Mouse (Mus musculus): Measurements from ENCODE around the gene Ing4. TPM values are rescaled to one million over a fixed set of nuclear protein-coding genes. Genes with fewer than 3 reads are reported as not detected.

Ing4 gene
- total RNA-seq, 1 experiment: 32.4 TPM

DNA sequence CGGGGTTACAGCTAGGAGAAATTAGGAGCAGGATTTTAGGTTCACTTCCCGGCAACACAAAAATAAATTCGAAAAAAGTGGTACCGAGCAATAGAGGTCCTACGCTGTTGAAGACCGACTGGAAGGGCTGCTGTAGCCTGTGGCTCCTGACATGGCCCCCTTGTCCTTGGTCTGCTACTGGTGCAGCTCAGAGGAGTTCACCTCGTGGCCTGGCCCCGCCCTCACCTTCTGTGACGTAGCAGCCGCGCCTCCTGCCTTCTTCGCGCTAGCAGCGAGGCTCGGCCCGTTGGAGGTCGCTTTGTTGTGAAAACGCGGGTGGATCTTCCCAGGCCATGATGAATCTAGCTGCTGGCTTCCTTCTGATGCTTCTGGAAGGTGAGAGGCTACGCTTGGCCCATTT is 10.1 kb downstream of the Ing4 start, which contains the start of gene Acrbp:
Gene Acrbp (plus strand): TSS at position 12 of the 400 bp plus-strand sequence.
- Histone ChIP-seq H3K36me3 (ENCODE audit: control insufficient read depth, insufficient read depth, low read length, poor library complexity, severe bottlenecking) (peaks cover 13% of the 10 kb centered on the region), H3K4me1 (ENCODE audit: control insufficient read depth in 2 of 2, insufficient read depth in 2 of 2, low read length in 2 of 2, poor library complexity in 1 of 2) (peaks cover 4 to 15% of the 10 kb centered on the region in 2 experiments; a peak in 3 of 4 replicates), H3K9ac (ENCODE audit: insufficient read depth, low read depth, low read length, poor library complexity, severe bottlenecking) (0 out of 2 replicates have a peak within 1 kb of the TSS, but pooled peaks have one; percentile 15), H3K4me3 (ENCODE audit: insufficient read depth in 1 of 2, low read depth in 1 of 2, low read length in 2 of 2, poor library complexity in 1 of 2, severe bottlenecking in 1 of 2) (peak within 1 kb of the TSS in 1 of 2 experiments; percentile 41; a peak in 1 of 4 replicates), H3K9me3 (ENCODE audit: control insufficient read depth, insufficient read depth, low read depth, low read length) (no peaks in the 10 kb centered on the region), H3K27ac (ENCODE audit: insufficient read depth, low read depth, low read length, poor library complexity, severe bottlenecking) (no peak within 1 kb of the TSS)
- in situ Hi-C loops (cut with MboI; ENCODE audit: low sequenced_read_pairs in 2 of 2, unreplicated experiment in 2 of 2): no loop called here
- TF ChIP-seq MAFK (IDR thresholded peaks at IDR 0.05; ENCODE audit: insufficient read depth, low read depth, low read length): no peak
- TF ChIP-seq ZC3H11A (IDR thresholded peaks at IDR 0.05; ENCODE audit: borderline replicate concordance, low read depth, low read length): no peak
- no peak for TF ChIP-seq CHD2 (IDR thresholded peaks at IDR 0.05; ENCODE audit: low read depth, low read length)
- no peak for TF ChIP-seq ZNF384 (IDR thresholded peaks at IDR 0.05; ENCODE audit: low read depth, low read length)
- no peak for TF ChIP-seq HCFC1 (IDR thresholded peaks at IDR 0.05; ENCODE audit: borderline replicate concordance, insufficient read depth, low read length)
- no peak for DNase-seq (ENCODE audit: low read depth, low spot score)

DNA sequence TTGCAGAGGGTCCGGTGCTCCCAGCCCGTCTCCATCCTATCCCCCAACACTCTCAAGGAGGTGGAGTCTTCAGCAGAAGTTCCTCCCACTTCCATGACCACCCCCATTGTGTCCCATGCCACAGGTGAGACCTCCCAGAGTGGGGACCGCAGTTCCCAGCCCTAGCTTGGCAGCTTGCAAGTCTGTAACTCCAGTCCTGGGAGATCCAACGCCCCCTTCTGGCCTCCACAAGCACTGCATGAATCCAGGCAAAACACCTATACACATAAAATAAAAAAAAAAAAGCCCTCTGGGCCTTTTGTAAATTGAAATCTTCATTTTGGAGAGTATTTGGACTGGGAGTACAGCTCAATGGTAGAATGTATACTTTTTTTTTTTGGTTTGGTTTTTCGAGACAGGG is 11.7 kb downstream of the Ing4 start:
- Histone ChIP-seq H3K9ac (ENCODE audit: insufficient read depth, low read depth, low read length, poor library complexity, severe bottlenecking) (no peak overlapping the region), H3K4me1 (ENCODE audit: control insufficient read depth in 2 of 2, insufficient read depth in 2 of 2, low read length in 2 of 2, poor library complexity in 1 of 2) (peaks cover 4 to 15% of the 10 kb centered on the region in 2 experiments; a peak in 3 of 4 replicates), H3K4me3 (ENCODE audit: insufficient read depth in 1 of 2, low read depth in 1 of 2, low read length in 2 of 2, poor library complexity in 1 of 2, severe bottlenecking in 1 of 2) (no peak overlapping the region), H3K27ac (ENCODE audit: insufficient read depth, low read depth, low read length, poor library complexity, severe bottlenecking) (no peak overlapping the region), H3K36me3 (ENCODE audit: control insufficient read depth, insufficient read depth, low read length, poor library complexity, severe bottlenecking) (peaks cover 12% of the 10 kb centered on the region), H3K9me3 (ENCODE audit: control insufficient read depth, insufficient read depth, low read depth, low read length) (no peaks in the 10 kb centered on the region)
- TF ChIP-seq ZNF384 (IDR thresholded peaks at IDR 0.05; ENCODE audit: low read depth, low read length) (peak; percentile 76), ZC3H11A (IDR thresholded peaks at IDR 0.05; ENCODE audit: borderline replicate concordance, low read depth, low read length) (no peak)
- DNase-seq (ENCODE audit: low read depth, low spot score): no peak
- in situ Hi-C loops (cut with MboI; ENCODE audit: low sequenced_read_pairs in 2 of 2, unreplicated experiment in 2 of 2): no loop called here

DNA sequence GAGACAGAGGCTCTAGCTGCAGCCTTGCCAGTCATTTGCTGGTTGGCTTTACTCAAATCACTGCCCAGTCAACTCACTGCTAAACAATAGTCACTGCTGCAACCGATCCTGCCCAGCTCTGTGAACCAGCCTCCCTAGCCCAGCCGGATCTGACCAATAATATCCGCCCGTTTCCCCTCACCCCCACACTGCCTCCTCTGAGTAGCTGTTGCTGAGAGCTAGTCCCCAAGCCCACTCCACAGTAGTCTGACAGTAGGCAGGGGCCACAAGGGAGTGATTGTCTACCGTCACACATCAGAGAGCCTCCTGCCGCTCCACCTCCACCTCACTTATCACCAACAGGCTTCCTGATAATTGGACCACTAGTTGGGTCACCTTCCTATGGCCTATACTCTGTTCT is 21.9 kb downstream of the Ing4 start:
- Histone ChIP-seq H3K9ac (ENCODE audit: insufficient read depth, low read depth, low read length, poor library complexity, severe bottlenecking) (no peak overlapping the region), H3K27ac (ENCODE audit: insufficient read depth, low read depth, low read length, poor library complexity, severe bottlenecking) (no peak overlapping the region), H3K36me3 (ENCODE audit: control insufficient read depth, insufficient read depth, low read length, poor library complexity, severe bottlenecking) (no peaks in the 10 kb centered on the region)

DNA sequence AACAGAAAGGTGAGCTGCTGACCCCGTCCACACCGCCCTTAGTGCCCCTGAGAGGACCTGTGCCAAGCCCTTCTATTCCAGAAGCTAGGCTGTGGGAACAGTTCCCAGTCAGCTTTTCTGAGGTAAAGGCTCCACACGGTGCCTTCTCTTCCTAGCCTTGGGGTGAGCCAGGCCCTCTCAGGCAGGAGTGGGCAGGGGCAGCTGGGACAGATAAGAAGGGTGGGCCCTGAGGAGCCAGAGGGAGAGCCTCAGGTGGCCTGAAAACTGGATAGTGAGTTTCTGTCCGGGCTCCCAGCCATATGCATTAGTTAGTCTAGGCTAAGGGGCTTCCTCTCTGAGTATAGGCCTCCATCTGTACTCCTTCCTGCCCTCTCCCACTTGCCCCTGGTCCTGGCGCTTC is 23.0 kb downstream of the Ing4 start:
- in situ Hi-C loops (cut with MboI; ENCODE audit: low sequenced_read_pairs in 2 of 2, unreplicated experiment in 2 of 2): no loop called here
- H3K36me3 ChIP-seq (ENCODE audit: control insufficient read depth, insufficient read depth, low read length, poor library complexity, severe bottlenecking): no peaks in the 10 kb centered on the region
- H3K27ac ChIP-seq (ENCODE audit: insufficient read depth, low read depth, low read length, poor library complexity, severe bottlenecking): no peak overlapping the region
- no peak overlapping the region for H3K9ac ChIP-seq (ENCODE audit: insufficient read depth, low read depth, low read length, poor library complexity, severe bottlenecking)
- peaks cover 5 to 17% of the 10 kb centered on the region in 2 experiments for H3K4me1 ChIP-seq (ENCODE audit: control insufficient read depth in 2 of 2, insufficient read depth in 2 of 2, low read length in 2 of 2, poor library complexity in 1 of 2)
- H3K9me3 ChIP-seq (ENCODE audit: control insufficient read depth, insufficient read depth, low read depth, low read length): no peaks in the 10 kb centered on the region
- TF ChIP-seq HCFC1 (IDR thresholded peaks at IDR 0.05; ENCODE audit: borderline replicate concordance, insufficient read depth, low read length) (no peak), ZNF384 (IDR thresholded peaks at IDR 0.05; ENCODE audit: low read depth, low read length) (no peak), MAFK (IDR thresholded peaks at IDR 0.05; ENCODE audit: insufficient read depth, low read depth, low read length) (no peak), ZC3H11A (IDR thresholded peaks at IDR 0.05; ENCODE audit: borderline replicate concordance, low read depth, low read length) (no peak), CHD2 (IDR thresholded peaks at IDR 0.05; ENCODE audit: low read depth, low read length) (no peak)
- no peak overlapping the region for H3K4me3 ChIP-seq (ENCODE audit: insufficient read depth in 1 of 2, low read depth in 1 of 2, low read length in 2 of 2, poor library complexity in 1 of 2, severe bottlenecking in 1 of 2)
- DNase-seq (ENCODE audit: low read depth, low spot score): no peak

More for the DNA sequence above, 21.9 kb downstream of the Ing4 start:
- H3K9me3 ChIP-seq (ENCODE audit: control insufficient read depth, insufficient read depth, low read depth, low read length): no peaks in the 10 kb centered on the region
- no peak for DNase-seq (ENCODE audit: low read depth, low spot score)
- TF ChIP-seq CHD2 (IDR thresholded peaks at IDR 0.05; ENCODE audit: low read depth, low read length): no peak
- TF ChIP-seq ZC3H11A (IDR thresholded peaks at IDR 0.05; ENCODE audit: borderline replicate concordance, low read depth, low read length): no peak
- no peak for TF ChIP-seq ZNF384 (IDR thresholded peaks at IDR 0.05; ENCODE audit: low read depth, low read length)
- no peak for TF ChIP-seq HCFC1 (IDR thresholded peaks at IDR 0.05; ENCODE audit: borderline replicate concordance, insufficient read depth, low read length)
- TF ChIP-seq MAFK (IDR thresholded peaks at IDR 0.05; ENCODE audit: insufficient read depth, low read depth, low read length): no peak
- in situ Hi-C loops (cut with MboI; ENCODE audit: low sequenced_read_pairs in 2 of 2, unreplicated experiment in 2 of 2): no loop called here
- peaks cover 5 to 13% of the 10 kb centered on the region in 2 experiments for H3K4me1 ChIP-seq (ENCODE audit: control insufficient read depth in 2 of 2, insufficient read depth in 2 of 2, low read length in 2 of 2, poor library complexity in 1 of 2)
- no peak overlapping the region for H3K4me3 ChIP-seq (ENCODE audit: insufficient read depth in 1 of 2, low read depth in 1 of 2, low read length in 2 of 2, poor library complexity in 1 of 2, severe bottlenecking in 1 of 2)

DNA sequence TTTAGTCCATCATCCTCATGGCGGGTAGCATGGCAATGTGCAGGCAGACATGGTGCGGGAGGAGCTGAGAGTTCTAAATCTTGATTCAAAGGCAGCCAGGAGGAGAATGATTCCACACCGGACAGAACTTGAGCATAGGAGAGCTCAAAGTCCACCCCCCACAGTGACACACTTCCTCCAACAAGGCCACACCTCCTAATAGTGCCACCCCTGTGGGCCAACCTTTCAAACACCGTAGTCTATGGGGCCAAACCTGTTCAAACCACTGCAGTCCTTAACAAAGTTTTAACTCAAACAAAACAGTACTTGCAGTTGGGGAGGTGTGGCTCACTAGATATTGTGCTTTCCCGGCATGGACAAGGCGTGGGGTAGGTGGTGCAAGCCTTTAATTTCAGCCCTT is 24.3 kb downstream of the Ing4 start:
- Histone ChIP-seq H3K9ac (ENCODE audit: insufficient read depth, low read depth, low read length, poor library complexity, severe bottlenecking) (no peak overlapping the region), H3K9me3 (ENCODE audit: control insufficient read depth, insufficient read depth, low read depth, low read length) (no peaks in the 10 kb centered on the region), H3K36me3 (ENCODE audit: control insufficient read depth, insufficient read depth, low read length, poor library complexity, severe bottlenecking) (no peaks in the 10 kb centered on the region), H3K4me1 (ENCODE audit: control insufficient read depth in 2 of 2, insufficient read depth in 2 of 2, low read length in 2 of 2, poor library complexity in 1 of 2) (peaks cover 5 to 27% of the 10 kb centered on the region in 2 experiments), H3K27ac (ENCODE audit: insufficient read depth, low read depth, low read length, poor library complexity, severe bottlenecking) (no peak overlapping the region), H3K4me3 (ENCODE audit: insufficient read depth in 1 of 2, low read depth in 1 of 2, low read length in 2 of 2, poor library complexity in 1 of 2, severe bottlenecking in 1 of 2) (peak overlapping the region in 1 of 2 experiments; percentile 19; a peak in 1 of 4 replicates)
- TF ChIP-seq HCFC1 (IDR thresholded peaks at IDR 0.05; ENCODE audit: borderline replicate concordance, insufficient read depth, low read length) (no peak), ZNF384 (IDR thresholded peaks at IDR 0.05; ENCODE audit: low read depth, low read length) (no peak), CHD2 (IDR thresholded peaks at IDR 0.05; ENCODE audit: low read depth, low read length) (no peak), MAFK (IDR thresholded peaks at IDR 0.05; ENCODE audit: insufficient read depth, low read depth, low read length) (no peak), ZC3H11A (IDR thresholded peaks at IDR 0.05; ENCODE audit: borderline replicate concordance, low read depth, low read length) (no peak)
- in situ Hi-C loops (cut with MboI; ENCODE audit: low sequenced_read_pairs in 2 of 2, unreplicated experiment in 2 of 2): no loop called here
- DNase-seq (ENCODE audit: low read depth, low spot score): no peak

Data from ES-E14 (cell line).